Mouse (Mus musculus) kidney, adult 9 months (tissue): Measurements from ENCODE around the gene Crkl.
A peak's percentile ranks its signal among the peaks of the same experiment; 100 is the strongest.

Experiments used
- DNase-seq: peaks from one replicate; pipeline ENCODE4 v3.0.0; 2022

Crkl gene

DNA sequence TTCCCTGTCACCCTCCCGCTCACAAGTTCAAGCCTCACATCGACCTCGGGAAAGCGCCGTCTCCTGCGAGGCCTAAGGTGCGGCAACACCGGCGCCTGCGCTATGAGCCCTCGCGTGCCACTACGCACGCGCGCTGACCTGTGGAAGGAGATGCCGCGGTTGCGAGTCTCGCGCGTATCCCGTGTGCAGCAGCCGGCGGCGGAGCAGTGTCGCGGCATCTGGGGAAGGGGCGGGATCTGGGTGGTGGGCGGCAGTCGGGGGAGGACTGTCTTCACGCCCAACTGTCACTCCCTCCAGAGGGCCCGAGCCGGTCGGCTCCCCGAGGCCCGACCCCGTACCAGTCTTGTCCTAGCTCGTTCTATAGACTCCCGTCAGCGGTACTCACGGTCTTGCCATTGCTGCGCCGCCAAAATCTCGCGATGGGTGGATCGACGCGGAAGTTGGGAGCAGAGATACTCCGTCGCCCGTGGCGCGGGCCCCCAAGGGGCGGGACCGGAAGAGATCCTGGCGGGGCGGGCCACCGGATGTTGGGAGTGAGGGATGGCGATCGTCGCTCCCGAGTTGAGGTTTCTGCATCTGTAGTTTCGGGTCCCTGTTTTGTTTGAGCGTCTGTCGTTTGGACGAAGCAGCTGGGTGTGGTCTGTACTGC lies 79.0 kb downstream of the Crkl start, which contains the start of gene Thap7:
Gene Thap7, minus strand, starts transcription at position 497 of the 649 bp plus-strand sequence.
- DNase-seq = peak; percentile 96

GRCm38 (mm10) chr16:17532271-17532670 lies 80.5 kb downstream of the Crkl start:
- peak; percentile 66 for DNase-seq

- peak; percentile 49 for DNase-seq
Measured at GRCm38 (mm10) chr16:17532676-17533329, 81.0 kb downstream of the Crkl start.

DNA sequence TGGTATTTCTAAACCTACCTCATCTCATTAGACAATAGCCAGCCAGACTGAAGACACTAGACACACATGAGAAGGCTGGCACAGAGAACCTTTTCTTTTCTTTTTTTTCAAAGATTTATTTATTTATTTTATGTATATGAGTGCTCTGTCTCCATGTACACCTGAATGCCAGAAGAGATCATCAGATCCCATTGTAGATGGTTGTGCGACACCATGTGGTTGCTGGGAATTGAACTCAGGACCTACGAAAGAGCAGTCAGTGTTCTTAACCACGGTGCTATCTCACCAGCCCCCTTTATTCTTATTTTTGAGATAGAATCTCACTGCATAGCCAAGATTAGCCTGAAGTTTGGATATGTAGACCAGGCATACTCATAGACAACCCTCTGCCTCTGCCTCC lies 84.8 kb downstream of the Crkl start:
- peak; percentile 23 for DNase-seq
